Mouse (Mus musculus) MEL (cell line): ENCODE results near the gene Gramd1b. TPM values are rescaled to one million over a fixed set of nuclear protein-coding genes. Genes with fewer than 3 reads are reported as not detected.

Experiments
- DNase-seq: peaks from one replicate; pipeline ENCODE4 v3.0.0; 2011; ENCODE audit warnings: low read depth, low spot score
- H3K27ac ChIP-seq: 2 replicates; pipeline ENCODE4 v1.5.1; 2012; ENCODE audit warnings: low read depth, mild to moderate bottlenecking, control low read depth, low read length, moderate library complexity; ENCODE audit not compliant: control insufficient read depth
- H3K27me3 ChIP-seq, 2 experiments: fragments of 150-350 bp in 1 of 2; sonication (generic) in 1 of 2; 2 replicates each; pipeline ENCODE4 v1.6.1; 2012; ENCODE audit warnings: low read length in 2 of 2, mild to moderate bottlenecking in 2 of 2, improper control_type of control experiment in 1 of 2, moderate library complexity in 1 of 2; ENCODE audit not compliant: insufficient read depth in 2 of 2, control insufficient read depth in 1 of 2
- H3K36me3 ChIP-seq, 2 experiments: 2 replicates each; pipeline ENCODE4 v1.6.1; 2012 to 2014; ENCODE audit warnings: low read length in 2 of 2, improper control_type of control experiment in 1 of 2, inconsistent platforms in 1 of 2, mild to moderate bottlenecking in 1 of 2; ENCODE audit not compliant: insufficient read depth in 2 of 2, control insufficient read depth in 1 of 2
- H3K4me1 ChIP-seq, 2 experiments: fragments of 150-350 bp in 1 of 2; sonication (generic) in 1 of 2; 2 replicates each; pipeline ENCODE4 v1.6.1; 2012; ENCODE audit warnings: low read length in 2 of 2, improper control_type of control experiment in 1 of 2, mild to moderate bottlenecking in 1 of 2; ENCODE audit not compliant: insufficient read depth in 2 of 2, control insufficient read depth in 1 of 2
- H3K4me3 ChIP-seq, 2 experiments: fragments of 150-350 bp in 1 of 2; sonication (generic) in 1 of 2; 2 replicates each; pipeline ENCODE4 v1.5.1; 2012; ENCODE audit warnings: low read depth in 2 of 2, low read length in 2 of 2, mild to moderate bottlenecking in 2 of 2, moderate library complexity in 2 of 2, control low read depth in 1 of 2, improper control_type of control experiment in 1 of 2; ENCODE audit not compliant: control insufficient read depth in 1 of 2, insufficient read depth in 1 of 2
- H3K79me2 ChIP-seq: 2 replicates; pipeline ENCODE4 v1.6.1; 2012; ENCODE audit warnings: mild to moderate bottlenecking, low read length, moderate library complexity; ENCODE audit not compliant: control insufficient read depth, poor library complexity, insufficient read depth
- H3K9ac ChIP-seq: 2 replicates; pipeline ENCODE4 v1.6.1; 2012; ENCODE audit warnings: low read depth, mild to moderate bottlenecking, control low read depth, low read length, moderate library complexity; ENCODE audit not compliant: control insufficient read depth, poor library complexity, severe bottlenecking
- H3K9me3 ChIP-seq: fragments of 150-350 bp; sonication (generic); replicated peaks from 2 replicates; pipeline ENCODE4 v1.6.1; 2012; ENCODE audit warnings: mild to moderate bottlenecking, low read length, improper control_type of control experiment, moderate library complexity; ENCODE audit not compliant: insufficient read depth
- CHD1 ChIP-seq: IDR thresholded peaks from 2 replicates; pipeline ENCODE4 v1.6.1; 2012; ENCODE audit warnings: low read depth, mild to moderate bottlenecking, inconsistent platforms, low read length, improper control_type of control experiment
- E2F4 ChIP-seq: IDR thresholded peaks from 2 replicates; pipeline ENCODE4 v1.6.1; 2011; ENCODE audit warnings: low read depth, low read length, improper control_type of control experiment, borderline replicate concordance
- ELF1 ChIP-seq: IDR thresholded peaks from 2 replicates; pipeline ENCODE4 v1.6.1; 2014; ENCODE audit warnings: low read depth, mild to moderate bottlenecking, inconsistent platforms, low read length, improper control_type of control experiment, moderate library complexity
- GABPA ChIP-seq: IDR thresholded peaks from 2 replicates; pipeline ENCODE4 v1.6.1; 2012; ENCODE audit warnings: low read depth, mild to moderate bottlenecking, inconsistent platforms, low read length, improper control_type of control experiment, moderate library complexity
- GATA1 ChIP-seq: IDR thresholded peaks from 2 replicates; pipeline ENCODE4 v1.6.1; 2011; ENCODE audit warnings: low read depth, low read length, improper control_type of control experiment
- JUND ChIP-seq: IDR thresholded peaks from 2 replicates; pipeline ENCODE4 v1.6.1; 2011; ENCODE audit warnings: low read depth, mild to moderate bottlenecking, improper control_type of control experiment, low read length
- KAT2A ChIP-seq: conservative IDR thresholded peaks from 2 replicates; pipeline ENCODE4 v1.6.1; 2012; ENCODE audit warnings: low read depth, low read length, improper control_type of control experiment, inconsistent platforms
- MAFK ChIP-seq: IDR thresholded peaks from 2 replicates; pipeline ENCODE4 v1.6.1; 2011; ENCODE audit warnings: low read depth, mild to moderate bottlenecking, low read length, improper control_type of control experiment, borderline replicate concordance
- MAZ ChIP-seq: IDR thresholded peaks from 2 replicates; pipeline ENCODE4 v1.6.1; 2012; ENCODE audit warnings: low read depth, mild to moderate bottlenecking, inconsistent platforms, low read length, improper control_type of control experiment
- MYC ChIP-seq: IDR thresholded peaks from 2 replicates; pipeline ENCODE4 v1.6.1; 2011; ENCODE audit warnings: low read depth, mild to moderate bottlenecking, low read length, improper control_type of control experiment, moderate library complexity
- NELFE ChIP-seq: IDR thresholded peaks from 2 replicates; pipeline ENCODE4 v1.6.1; 2011; ENCODE audit warnings: low read depth, low read length, improper control_type of control experiment
- NRF1 ChIP-seq: IDR thresholded peaks from 2 replicates; pipeline ENCODE4 v1.6.1; 2014; ENCODE audit warnings: low read depth, mild to moderate bottlenecking, inconsistent platforms, low read length, improper control_type of control experiment, moderate library complexity; ENCODE audit not compliant: poor library complexity, insufficient read depth, severe bottlenecking
- POLR2A ChIP-seq, 2 experiments: IDR thresholded peaks; 2 replicates each; pipeline ENCODE4 v1.6.1; 2011 to 2012; ENCODE audit warnings: low read length in 2 of 2, mild to moderate bottlenecking in 2 of 2, control low read depth in 1 of 2, improper control_type of control experiment in 1 of 2, low read depth in 1 of 2, moderate library complexity in 1 of 2; ENCODE audit not compliant: control insufficient read depth in 1 of 2, insufficient read depth in 1 of 2, poor library complexity in 1 of 2
- POLR2AphosphoS2 ChIP-seq: IDR thresholded peaks from 2 replicates; pipeline ENCODE4 v1.6.1; 2011; ENCODE audit warnings: low read length, improper control_type of control experiment
- RAD21 ChIP-seq: IDR thresholded peaks from 2 replicates; pipeline ENCODE4 v1.6.1; 2011; ENCODE audit warnings: mild to moderate bottlenecking, low read depth, low read length, improper control_type of control experiment
- SIN3A ChIP-seq: IDR thresholded peaks from 2 replicates; pipeline ENCODE4 v1.6.1; 2012; ENCODE audit warnings: low read length, improper control_type of control experiment, inconsistent platforms
- SMC3 ChIP-seq: IDR thresholded peaks from 2 replicates; pipeline ENCODE4 v1.6.1; 2011; ENCODE audit warnings: low read depth, low read length, improper control_type of control experiment
- TCF12 ChIP-seq: IDR thresholded peaks from 2 replicates; pipeline ENCODE4 v1.6.1; 2014; ENCODE audit warnings: low read depth, mild to moderate bottlenecking, inconsistent platforms, low read length, improper control_type of control experiment, moderate library complexity
- UBTF ChIP-seq: IDR thresholded peaks from 2 replicates; pipeline ENCODE4 v1.6.1; 2012; ENCODE audit warnings: low read depth, mild to moderate bottlenecking, inconsistent platforms, low read length, improper control_type of control experiment, moderate library complexity, borderline replicate concordance; ENCODE audit not compliant: insufficient read depth
- ZMIZ1 ChIP-seq: IDR thresholded peaks from 2 replicates; pipeline ENCODE4 v1.6.1; 2012; ENCODE audit warnings: low read depth, mild to moderate bottlenecking, inconsistent platforms, low read length, improper control_type of control experiment, moderate library complexity
- ZNF384 ChIP-seq: IDR thresholded peaks from 2 replicates; pipeline ENCODE4 v1.6.1; 2012; ENCODE audit warnings: low read depth, mild to moderate bottlenecking, inconsistent platforms, low read length, improper control_type of control experiment
- polyA plus RNA-seq, 2 experiments: library from polyadenylated mRNA; stranded (reverse) in 1 of 2; unstranded in 1 of 2; fragments of >175 nt in 1 of 2; fragments of >200 nt in 1 of 2; gene quantifications; 2 replicates each; pipeline versions ENCODE4 v1.2.1 to v1.2.4; 2012; ENCODE audit warnings: low replicate concordance in 2 of 2, low read depth in 1 of 2; ENCODE audit not compliant: insufficient read length in 2 of 2, insufficient read depth in 1 of 2, missing spikeins in 1 of 2
- total RNA-seq: library from RNA; depleted of rRNA; stranded (reverse); fragments of 300-350 nt; gene quantifications from 2 replicates; pipeline ENCODE4 v1.2.3, GENCODE M21; 2012

Gramd1b gene
- total and polyA plus RNA-seq, 3 experiments: not detected

DNA sequence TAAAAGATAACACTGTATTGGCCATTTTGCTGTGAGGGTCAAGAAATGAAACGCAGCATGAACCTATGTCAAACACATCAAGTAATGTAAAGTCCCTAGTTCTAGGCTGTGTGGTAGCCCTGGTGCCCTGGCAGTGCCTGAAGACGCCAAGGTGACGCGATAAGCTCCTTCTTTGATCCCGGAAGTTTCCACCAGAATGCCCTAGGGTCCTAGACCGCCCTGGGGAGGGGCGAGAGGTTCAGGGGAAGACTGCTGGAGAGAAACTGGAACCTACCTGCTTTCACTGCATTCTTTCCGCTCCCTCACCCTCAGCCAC lies 76.2 kb downstream of the Gramd1b start (continued):
- TF ChIP-seq ELF1: no peak
- no peak for TF ChIP-seq TCF12
- TF ChIP-seq, all 39 proteins: peak for 0

DNA sequence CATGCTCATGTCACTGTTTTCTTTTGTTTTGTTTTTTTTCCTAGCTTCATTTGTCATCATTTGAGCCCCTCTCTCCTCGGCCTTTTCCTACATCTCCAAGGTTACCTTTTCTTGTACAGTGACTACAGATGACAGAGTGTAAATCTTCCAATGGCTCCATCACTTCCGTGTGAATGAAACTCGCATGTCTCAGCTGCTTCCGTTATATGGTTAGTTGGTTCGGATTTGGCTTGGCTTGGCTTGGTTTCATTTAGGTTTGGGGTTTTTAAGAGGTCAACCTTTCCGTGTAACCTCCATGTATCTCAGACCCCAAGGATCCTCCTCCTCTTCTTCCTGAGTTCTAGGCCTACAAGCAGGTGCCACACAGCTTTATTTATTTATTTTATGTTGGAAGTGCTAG lies 77.3 kb downstream of the Gramd1b start:
- TF ChIP-seq SMC3: no peak
- TF ChIP-seq UBTF: no peak
- no peak for TF ChIP-seq JUND
- TF ChIP-seq POLR2AphosphoS2: no peak
- no peak for TF ChIP-seq MAFK
- TF ChIP-seq SIN3A: no peak
- Histone ChIP-seq H3K9me3 (no peaks in the 10 kb centered on the region), H3K79me2 (no peaks in the 10 kb centered on the region), H3K4me1 (no peaks in the 10 kb centered on the region), H3K36me3 (no peaks in the 10 kb centered on the region), H3K27ac (no peak overlapping the region), H3K9ac (no peak overlapping the region), H3K27me3 (no peaks in the 10 kb centered on the region), H3K4me3 (no peak overlapping the region)
- DNase-seq: no peak

DNA sequence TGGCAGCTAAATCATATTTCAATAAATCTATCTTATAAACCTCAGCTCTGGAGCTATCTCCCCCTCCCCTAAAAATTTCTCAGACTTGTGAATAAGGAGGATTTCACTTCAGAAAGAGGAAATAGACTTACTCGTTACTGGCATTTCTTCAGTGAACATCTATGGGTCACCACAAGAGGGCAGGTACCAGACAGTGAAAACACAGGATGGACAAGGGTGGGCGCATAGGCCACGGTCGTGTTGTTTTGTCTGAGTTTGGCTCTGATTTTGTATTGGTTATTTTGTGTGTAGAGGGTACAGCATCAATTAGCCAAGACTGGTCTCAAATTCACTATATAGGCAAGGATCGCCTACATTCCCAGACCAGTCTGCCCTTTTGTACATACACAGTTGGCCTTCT lies 79.0 kb downstream of the Gramd1b start:
- Histone ChIP-seq H3K9ac (no peak overlapping the region), H3K36me3 (no peaks in the 10 kb centered on the region), H3K79me2 (no peaks in the 10 kb centered on the region), H3K4me3 (no peak overlapping the region), H3K27ac (no peak overlapping the region), H3K4me1 (no peaks in the 10 kb centered on the region), H3K9me3 (no peaks in the 10 kb centered on the region), H3K27me3 (no peaks in the 10 kb centered on the region)
- DNase-seq: no peak
- TF ChIP-seq ZMIZ1 (no peak), E2F4 (no peak), GABPA (no peak), POLR2A (IDR thresholded peaks at IDR 0.05; ENCODE audit: control insufficient read depth in 1 of 2, insufficient read depth in 1 of 2, low read depth in 1 of 2, low read length in 2 of 2, poor library complexity in 1 of 2) (no peak), SIN3A (no peak), MYC (no peak), ZNF384 (no peak), NELFE (no peak), GATA1 (no peak), KAT2A (no peak), UBTF (no peak), NRF1 (no peak), RAD21 (no peak), MAZ (no peak), CHD1 (no peak)
